Mouse (Mus musculus): ENCODE data around the gene Slc7a5. TPM values are rescaled to one million over a fixed set of nuclear protein-coding genes. Genes with fewer than 3 reads are reported as not detected.

Slc7a5 gene
- polyA plus RNA-seq, 1 experiment from 2014 or later, result 18.4 TPM

DNA sequence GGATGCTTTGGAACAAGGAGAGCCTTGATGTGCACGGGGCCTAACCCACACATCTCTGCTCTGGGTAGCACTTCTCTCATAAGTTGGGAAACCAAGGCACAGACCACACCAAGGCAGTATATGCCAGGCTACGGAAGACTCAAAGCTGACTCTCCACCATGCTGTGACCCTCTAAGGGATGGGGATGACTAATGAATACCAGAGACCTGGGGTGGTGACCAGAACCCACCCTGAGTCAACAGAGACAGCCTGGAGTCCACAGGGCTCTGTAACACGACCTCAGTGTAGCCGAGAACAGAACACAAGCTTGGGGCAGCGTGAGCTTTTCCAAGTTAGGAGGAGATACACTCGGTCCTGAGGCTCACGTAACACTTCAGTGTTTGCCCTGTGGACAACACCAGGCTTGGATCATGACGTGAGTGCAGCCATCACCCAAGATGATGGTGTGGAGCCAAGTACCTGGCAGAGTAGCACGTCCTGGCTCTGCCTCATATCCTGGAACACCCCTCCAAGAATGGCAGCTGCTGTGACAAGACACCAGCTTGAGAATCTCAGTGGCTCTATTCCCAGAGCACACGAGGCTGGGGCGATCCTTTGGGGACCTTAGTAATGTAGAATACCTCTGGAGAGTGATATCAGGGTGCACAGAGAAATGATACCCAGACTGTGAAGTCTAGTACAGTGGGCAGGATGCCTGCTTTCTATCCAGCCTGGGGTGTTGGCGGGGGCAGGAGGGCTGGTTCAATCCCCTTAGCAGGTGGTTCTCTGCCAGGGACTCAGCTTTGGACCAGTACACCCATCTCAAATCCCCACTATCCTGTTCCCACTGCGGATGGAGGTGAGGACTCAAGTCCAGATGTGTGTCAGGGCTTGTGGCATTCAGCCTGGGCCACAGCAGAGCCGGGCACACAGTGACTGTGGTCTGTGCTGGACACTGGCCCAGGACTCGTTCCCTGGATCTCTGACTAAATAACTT is 17.4 kb downstream of the Slc7a5 start:
- Histone ChIP-seq H3K4me3 (ENCODE audit: low read depth, low read length) (no peak overlapping the region), H3K27me3 (ENCODE audit: control insufficient read depth, insufficient read depth, low read length) (no peaks in the 10 kb centered on the region), H3K4me2 (no peak overlapping the region), H3K9me3 (replicated peaks; ENCODE audit: control insufficient read depth, low read length) (no peaks in the 10 kb centered on the region), H3K9ac (ENCODE audit: low read depth, low read length) (no peak overlapping the region), H3K36me3 (ENCODE audit: control insufficient read depth, insufficient read depth, low read length) (no peaks in the 10 kb centered on the region), H3K27ac (ENCODE audit: low read depth, low read length) (no peak overlapping the region), H3K4me1 (ENCODE audit: control insufficient read depth, insufficient read depth, low read length) (peaks cover 3% of the 10 kb centered on the region; the same call in 1 of the 2 replicates)
- 80% methylated on average over 15 of the region's 15 CpGs for WGBS (ENCODE audit: insufficient replicate concordance)
- no peak for ATAC-seq (replicated peaks; ENCODE audit: insufficient number of reproducible peaks, low FRiP score, low TSS enrichment)

DNA sequence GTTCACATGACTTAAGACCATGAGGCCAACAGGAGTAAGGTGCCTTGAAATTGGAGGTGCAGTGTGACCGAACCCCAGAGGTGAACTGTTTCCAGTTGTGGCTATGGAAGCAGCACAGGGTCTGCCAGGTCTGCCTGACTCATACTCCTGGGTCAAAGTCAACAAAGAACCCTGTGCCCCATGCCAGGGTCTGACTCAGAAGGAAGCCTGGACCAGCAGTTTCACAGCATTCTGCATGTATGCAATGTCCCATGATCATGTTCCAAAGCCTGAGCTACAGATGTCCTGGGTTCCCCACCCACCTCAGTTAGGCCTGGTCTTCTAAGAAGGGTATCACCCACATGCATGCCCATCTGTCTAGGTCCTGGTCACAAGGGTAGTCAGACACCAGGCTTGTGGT is 18.2 kb downstream of the Slc7a5 start:
- Histone ChIP-seq H3K36me3 (ENCODE audit: control insufficient read depth, insufficient read depth, low read length) (peaks cover 2% of the 10 kb centered on the region; the same call in 1 of the 2 replicates), H3K4me3 (ENCODE audit: low read depth, low read length) (no peak overlapping the region), H3K4me2 (no peak overlapping the region), H3K4me1 (ENCODE audit: control insufficient read depth, insufficient read depth, low read length) (peaks cover 3% of the 10 kb centered on the region; the same call in 1 of the 2 replicates), H3K27me3 (ENCODE audit: control insufficient read depth, insufficient read depth, low read length) (no peaks in the 10 kb centered on the region), H3K9ac (ENCODE audit: low read depth, low read length) (no peak overlapping the region), H3K9me3 (replicated peaks; ENCODE audit: control insufficient read depth, low read length) (no peaks in the 10 kb centered on the region), H3K27ac (ENCODE audit: low read depth, low read length) (no peak overlapping the region)
- no peak for ATAC-seq (replicated peaks; ENCODE audit: insufficient number of reproducible peaks, low FRiP score, low TSS enrichment)
- 97% methylated on average over 1 of the region's 1 CpGs for WGBS (ENCODE audit: insufficient replicate concordance)

DNA sequence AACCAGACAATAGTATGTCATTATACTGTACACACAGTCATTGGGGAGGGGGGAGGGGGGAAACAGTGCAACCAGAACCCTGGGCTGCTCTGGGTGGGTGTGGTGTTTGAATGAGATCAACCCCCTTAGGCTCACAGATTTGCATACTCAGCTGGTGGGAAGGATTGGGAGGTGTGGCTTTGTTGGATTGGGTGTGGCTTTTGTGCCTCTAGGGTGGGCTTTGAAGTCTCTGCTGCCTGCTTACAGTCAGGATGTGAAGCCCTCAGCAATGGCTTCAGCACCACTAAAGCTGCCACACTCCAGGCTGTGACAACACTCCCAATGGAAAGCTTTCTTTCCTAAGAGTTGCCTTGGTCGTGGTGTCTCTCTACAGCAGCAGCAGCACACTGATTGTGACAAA is 19.9 kb downstream of the Slc7a5 start:
- Histone ChIP-seq H3K36me3 (ENCODE audit: control insufficient read depth, insufficient read depth, low read length) (peaks cover 4% of the 10 kb centered on the region; the same call in 1 of the 2 replicates), H3K4me1 (ENCODE audit: control insufficient read depth, insufficient read depth, low read length) (no peaks in the 10 kb centered on the region), H3K9ac (ENCODE audit: low read depth, low read length) (no peak overlapping the region), H3K27me3 (ENCODE audit: control insufficient read depth, insufficient read depth, low read length) (no peaks in the 10 kb centered on the region), H3K9me3 (replicated peaks; ENCODE audit: control insufficient read depth, low read length) (no peaks in the 10 kb centered on the region), H3K4me2 (no peak overlapping the region), H3K27ac (ENCODE audit: low read depth, low read length) (no peak overlapping the region), H3K4me3 (ENCODE audit: low read depth, low read length) (no peak overlapping the region)
- ATAC-seq (replicated peaks; ENCODE audit: insufficient number of reproducible peaks, low FRiP score, low TSS enrichment), result no peak
- WGBS (ENCODE audit: insufficient replicate concordance), result 61% methylated on average over 1 of the region's 1 CpGs

DNA sequence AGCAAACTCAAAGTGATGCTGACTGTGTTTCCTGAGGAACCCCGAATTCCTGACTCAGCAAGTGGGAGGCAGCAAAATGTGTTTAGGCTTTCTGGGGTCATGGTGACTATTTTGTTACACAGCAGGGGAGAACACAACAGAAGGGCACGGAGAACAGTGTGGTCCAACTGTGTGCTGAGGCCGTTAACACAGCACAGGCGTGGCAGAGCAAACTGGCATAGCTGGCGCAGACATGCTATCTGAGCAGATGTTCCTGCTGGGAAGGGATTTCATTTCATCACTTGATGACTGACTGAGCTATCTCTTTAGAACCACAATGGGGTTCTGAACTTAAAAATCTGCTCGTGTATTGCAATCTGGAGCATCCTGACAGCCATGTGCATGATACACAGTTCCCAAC is 22.1 kb downstream of the Slc7a5 start:
- Histone ChIP-seq H3K9me3 (replicated peaks; ENCODE audit: control insufficient read depth, low read length) (no peaks in the 10 kb centered on the region), H3K4me2 (no peak overlapping the region), H3K9ac (ENCODE audit: low read depth, low read length) (no peak overlapping the region), H3K27ac (ENCODE audit: low read depth, low read length) (no peak overlapping the region), H3K36me3 (ENCODE audit: control insufficient read depth, insufficient read depth, low read length) (peaks cover 4% of the 10 kb centered on the region; the same call in 1 of the 2 replicates), H3K27me3 (ENCODE audit: control insufficient read depth, insufficient read depth, low read length) (no peaks in the 10 kb centered on the region), H3K4me1 (ENCODE audit: control insufficient read depth, insufficient read depth, low read length) (peaks cover 5% of the 10 kb centered on the region), H3K4me3 (ENCODE audit: low read depth, low read length) (no peak overlapping the region)
- 86% methylated on average over 6 of the region's 6 CpGs for WGBS (ENCODE audit: insufficient replicate concordance)
- no peak for ATAC-seq (replicated peaks; ENCODE audit: insufficient number of reproducible peaks, low FRiP score, low TSS enrichment)

DNA sequence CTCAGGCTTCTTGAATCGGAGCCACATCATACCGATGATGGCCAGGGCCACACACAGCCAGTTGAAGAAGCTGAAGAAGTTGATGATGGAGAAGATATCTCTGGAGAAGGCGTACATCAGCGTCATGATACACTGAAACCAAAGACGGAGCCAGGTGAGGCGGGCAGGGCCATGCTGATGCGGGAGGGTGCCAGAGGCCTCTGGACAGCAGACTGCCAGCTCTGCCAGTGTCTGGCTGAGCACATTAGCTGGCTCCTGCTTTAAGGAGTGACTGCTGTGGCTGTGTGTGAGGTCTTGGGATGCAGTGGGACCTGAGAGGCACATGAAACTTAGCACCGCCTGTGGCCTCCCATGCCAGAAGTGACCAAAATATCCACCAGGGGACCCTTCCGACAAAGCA is 22.5 kb downstream of the Slc7a5 start:
- Histone ChIP-seq H3K4me1 (ENCODE audit: control insufficient read depth, insufficient read depth, low read length) (peaks cover 5% of the 10 kb centered on the region), H3K27ac (ENCODE audit: low read depth, low read length) (no peak overlapping the region), H3K4me3 (ENCODE audit: low read depth, low read length) (no peak overlapping the region), H3K9ac (ENCODE audit: low read depth, low read length) (no peak overlapping the region), H3K27me3 (ENCODE audit: control insufficient read depth, insufficient read depth, low read length) (no peaks in the 10 kb centered on the region), H3K4me2 (no peak overlapping the region), H3K9me3 (replicated peaks; ENCODE audit: control insufficient read depth, low read length) (no peaks in the 10 kb centered on the region), H3K36me3 (ENCODE audit: control insufficient read depth, insufficient read depth, low read length) (peaks cover 4% of the 10 kb centered on the region; the same call in 1 of the 2 replicates)
- 93% methylated on average over 9 of the region's 9 CpGs for WGBS (ENCODE audit: insufficient replicate concordance)
- ATAC-seq (replicated peaks; ENCODE audit: insufficient number of reproducible peaks, low FRiP score, low TSS enrichment), result no peak

DNA sequence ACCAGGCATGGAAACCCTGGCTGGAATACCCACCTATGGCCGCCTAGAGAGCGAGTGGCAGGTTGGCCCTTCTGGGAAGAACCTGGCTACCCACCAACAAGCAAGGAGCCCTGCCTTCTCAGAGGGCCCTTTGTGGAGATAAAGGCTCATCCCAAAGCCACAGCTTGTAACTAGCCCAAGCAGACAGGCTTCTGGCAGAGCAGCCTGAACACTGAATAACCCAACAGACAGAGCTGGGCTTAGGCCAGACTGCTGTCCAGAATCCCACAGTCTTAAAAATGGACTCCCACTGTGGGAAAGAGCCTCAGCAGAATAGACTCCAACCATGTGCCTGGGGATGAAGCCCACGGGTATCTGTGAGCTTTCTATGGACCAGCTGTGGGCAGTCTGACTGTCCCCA is 23.3 kb downstream of the Slc7a5 start:
- H3K36me3 ChIP-seq (ENCODE audit: control insufficient read depth, insufficient read depth, low read length), result peaks cover 4% of the 10 kb centered on the region; the same call in 1 of the 2 replicates
- H3K9me3 ChIP-seq (replicated peaks; ENCODE audit: control insufficient read depth, low read length), result no peaks in the 10 kb centered on the region
- no peak overlapping the region for H3K27ac ChIP-seq (ENCODE audit: low read depth, low read length)
- H3K4me3 ChIP-seq (ENCODE audit: low read depth, low read length), result no peak overlapping the region
- ATAC-seq (replicated peaks; ENCODE audit: insufficient number of reproducible peaks, low FRiP score, low TSS enrichment), result no peak
- H3K4me1 ChIP-seq (ENCODE audit: control insufficient read depth, insufficient read depth, low read length), result peaks cover 5% of the 10 kb centered on the region
- WGBS (ENCODE audit: insufficient replicate concordance), result 82% methylated on average over 3 of the region's 3 CpGs
- no peaks in the 10 kb centered on the region for H3K27me3 ChIP-seq (ENCODE audit: control insufficient read depth, insufficient read depth, low read length)
- no peak overlapping the region for H3K9ac ChIP-seq (ENCODE audit: low read depth, low read length)
- no peak overlapping the region for H3K4me2 ChIP-seq

DNA sequence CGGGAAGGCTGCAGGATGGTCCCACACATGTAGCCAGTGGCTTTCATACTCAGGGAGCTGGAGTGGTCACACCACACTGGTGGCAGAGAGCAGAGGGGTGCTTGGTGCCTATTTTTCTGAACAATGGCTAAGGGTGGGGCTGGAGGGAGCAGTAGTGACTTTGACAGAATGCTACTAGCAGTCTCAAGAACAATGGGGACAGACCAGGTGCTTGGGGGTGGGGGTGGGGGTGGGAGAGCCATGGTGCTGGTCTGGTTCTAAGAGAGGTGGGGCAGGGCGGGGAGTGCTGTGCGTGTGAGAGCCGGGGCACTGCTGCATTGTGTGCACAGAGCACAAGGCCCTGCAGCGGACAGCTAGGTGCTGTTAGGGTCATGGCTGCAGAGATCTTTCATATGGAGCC is 25.6 kb downstream of the Slc7a5 start:
- Histone ChIP-seq H3K4me3 (ENCODE audit: low read depth, low read length) (no peak overlapping the region), H3K9ac (ENCODE audit: low read depth, low read length) (no peak overlapping the region), H3K27me3 (ENCODE audit: control insufficient read depth, insufficient read depth, low read length) (no peaks in the 10 kb centered on the region), H3K4me2 (no peak overlapping the region), H3K27ac (ENCODE audit: low read depth, low read length) (no peak overlapping the region), H3K4me1 (ENCODE audit: control insufficient read depth, insufficient read depth, low read length) (peaks cover 5% of the 10 kb centered on the region), H3K9me3 (replicated peaks; ENCODE audit: control insufficient read depth, low read length) (no peaks in the 10 kb centered on the region), H3K36me3 (ENCODE audit: control insufficient read depth, insufficient read depth, low read length) (peaks cover 4% of the 10 kb centered on the region; the same call in 1 of the 2 replicates)
- no peak for ATAC-seq (replicated peaks; ENCODE audit: insufficient number of reproducible peaks, low FRiP score, low TSS enrichment)
- WGBS (ENCODE audit: insufficient replicate concordance), result 84% methylated on average over 5 of the region's 5 CpGs

DNA sequence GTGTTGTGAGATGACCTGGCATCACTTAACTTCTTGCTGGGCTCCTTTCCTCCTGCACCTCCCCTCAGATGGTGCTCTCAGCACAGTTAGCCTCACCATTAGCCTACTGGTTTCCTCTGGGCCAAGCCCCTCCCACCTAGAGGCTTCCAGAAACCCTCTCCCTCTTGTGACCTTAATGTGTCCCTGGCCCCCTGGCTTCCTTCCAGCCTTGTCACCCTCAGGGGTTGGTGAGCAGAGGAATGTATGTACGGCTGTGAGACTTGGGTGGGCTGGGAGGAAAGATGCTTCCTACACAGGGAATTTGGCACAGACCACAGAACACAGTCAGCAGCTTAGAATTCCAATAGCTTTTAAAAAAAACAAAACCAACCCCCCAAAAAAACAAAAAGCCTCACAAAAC is 26.7 kb downstream of the Slc7a5 start:
- Histone ChIP-seq H3K27ac (ENCODE audit: low read depth, low read length) (no peak overlapping the region), H3K9ac (ENCODE audit: low read depth, low read length) (0 out of 2 replicates have a peak overlapping the region, but pooled peaks have one; percentile 22), H3K4me3 (ENCODE audit: low read depth, low read length) (no peak overlapping the region), H3K4me2 (no peak overlapping the region), H3K27me3 (ENCODE audit: control insufficient read depth, insufficient read depth, low read length) (no peaks in the 10 kb centered on the region), H3K4me1 (ENCODE audit: control insufficient read depth, insufficient read depth, low read length) (peaks cover 8% of the 10 kb centered on the region), H3K36me3 (ENCODE audit: control insufficient read depth, insufficient read depth, low read length) (peaks cover 4% of the 10 kb centered on the region; the same call in 1 of the 2 replicates), H3K9me3 (replicated peaks; ENCODE audit: control insufficient read depth, low read length) (no peaks in the 10 kb centered on the region)
- no peak for ATAC-seq (replicated peaks; ENCODE audit: insufficient number of reproducible peaks, low FRiP score, low TSS enrichment)
- WGBS (ENCODE audit: insufficient replicate concordance), result 25% methylated on average over 1 of the region's 1 CpGs
